ENCODE assay signal across 27 mouse cellular contexts in genomic region chr3:68592575-68592974, GRCm38 (mm10).
DNase-seq lines count a peak whose midpoint lies in the region; ATAC-seq and TF ChIP-seq lines count a peak whose summit lies in the region.
"Had no signal": no experiment of that assay in that cellular context is flagged by ENCODE, and none has a peak within 500 bp of the region (broad histone marks: within the 10 kb centered on the region; RNA-seq: fewer than 3 reads in every experiment).

No protein-coding gene starts in this region.

- H3K4me2 ChIP-seq in kidney, embryonic 16.5 days (replicated peaks; ENCODE audit: low read depth, low read length): no peak overlapping the region
- H3K4me2 ChIP-seq in lung, embryonic 15.5 days: no peak overlapping the region
- H3K4me2 ChIP-seq in intestine, postnatal 0 days (replicated peaks; ENCODE audit: low read depth): no peak overlapping the region; the same call in 1 of the 2 replicates
- H3K4me2 ChIP-seq: forebrain, embryonic 13.5 days; heart, embryonic 15.5 days; limb, embryonic 12.5 days; midbrain, embryonic 13.5 days had no signal

- peaks cover 57% of the 10 kb centered on the region for H3K4me1 ChIP-seq in heart, embryonic 10.5 days
- peaks cover 39% of the 10 kb centered on the region for H3K4me1 ChIP-seq in kidney, embryonic 16.5 days (ENCODE audit: insufficient read depth, low read length)
- peaks cover 47% of the 10 kb centered on the region for H3K4me1 ChIP-seq in lung, embryonic 15.5 days
- H3K4me1 ChIP-seq in intestine, postnatal 0 days (replicated peaks; ENCODE audit: control insufficient read depth, insufficient read depth, low read length): peaks cover 3% of the 10 kb centered on the region; the same call in 1 of the 2 replicates

- no peak overlapping the region for H3K9ac ChIP-seq in kidney, embryonic 16.5 days (replicated peaks; ENCODE audit: low read length)
- no peak overlapping the region for H3K9ac ChIP-seq in lung, embryonic 15.5 days
- no peak overlapping the region for H3K9ac ChIP-seq in intestine, postnatal 0 days (ENCODE audit: low read depth, low read length)
- H3K9ac ChIP-seq: forebrain, embryonic 13.5 days; heart, embryonic 15.5 days; limb, embryonic 12.5 days; liver, embryonic 14.5 days; midbrain, embryonic 13.5 days; stomach, embryonic 15.5 days had no signal

- H3K27me3 ChIP-seq in heart, embryonic 10.5 days (ENCODE audit: insufficient read depth, poor library complexity, severe bottlenecking): no peaks in the 10 kb centered on the region
- no peaks in the 10 kb centered on the region for H3K27me3 ChIP-seq in kidney, embryonic 16.5 days (ENCODE audit: insufficient read depth, low read length)
- H3K27me3 ChIP-seq in lung, embryonic 15.5 days: no peaks in the 10 kb centered on the region
- H3K27me3 ChIP-seq in intestine, postnatal 0 days (replicated peaks; ENCODE audit: control insufficient read depth, insufficient read depth, low read length): no peaks in the 10 kb centered on the region
- H3K27me3 ChIP-seq: CH12.LX; forebrain, embryonic 13.5 days; heart, embryonic 15.5 days; limb, embryonic 12.5 days; midbrain, embryonic 13.5 days; Patski; stomach, embryonic 15.5 days had no signal

- no peak for TF ChIP-seq CTCF in intestine, postnatal 0 days (IDR thresholded peaks at IDR 0.05; ENCODE audit: low read depth)

- H3K4me3 ChIP-seq in heart, embryonic 10.5 days: no peak overlapping the region
- H3K4me3 ChIP-seq in kidney, embryonic 16.5 days (ENCODE audit: low read length): no peak overlapping the region
- H3K4me3 ChIP-seq in lung, embryonic 15.5 days: no peak overlapping the region
- no peak overlapping the region for H3K4me3 ChIP-seq in intestine, postnatal 0 days (ENCODE audit: low read depth, low read length)
- H3K4me3 ChIP-seq: forebrain, embryonic 13.5 days; heart, embryonic 15.5 days; limb, embryonic 12.5 days; megakaryocyte, embryonic 14.5 days; midbrain, embryonic 13.5 days; stomach, embryonic 15.5 days had no signal

- H3K36me3 ChIP-seq in heart, embryonic 10.5 days: peaks cover 6% of the 10 kb centered on the region; the same call in 1 of the 2 replicates
- 0 out of 2 replicates have a peak, but pooled peaks cover 3% of the 10 kb centered on the region for H3K36me3 ChIP-seq in kidney, embryonic 16.5 days (ENCODE audit: insufficient read depth, low read length)
- no peaks in the 10 kb centered on the region for H3K36me3 ChIP-seq in lung, embryonic 15.5 days
- no peaks in the 10 kb centered on the region for H3K36me3 ChIP-seq in intestine, postnatal 0 days (ENCODE audit: control insufficient read depth, insufficient read depth)
- H3K36me3 ChIP-seq: G1E; heart, embryonic 15.5 days; limb, embryonic 12.5 days; stomach, embryonic 15.5 days had no signal

- no peak overlapping the region for H3K27ac ChIP-seq in heart, embryonic 10.5 days
- 0 out of 2 replicates have a peak overlapping the region, but pooled peaks have one; percentile 15 for H3K27ac ChIP-seq in kidney, embryonic 16.5 days (ENCODE audit: low read length)
- H3K27ac ChIP-seq in lung, embryonic 15.5 days: peak overlapping the region; percentile 56
- H3K27ac ChIP-seq in intestine, postnatal 0 days (ENCODE audit: low read depth, low read length): peak overlapping the region; percentile 46
- H3K27ac ChIP-seq: forebrain, embryonic 13.5 days; heart, embryonic 15.5 days; limb, embryonic 12.5 days; liver, embryonic 14.5 days had no signal

- ATAC-seq in kidney, embryonic 16.5 days (ENCODE audit: low FRiP score, low TSS enrichment): no peak
- ATAC-seq in lung, embryonic 15.5 days (ENCODE audit: borderline replicate concordance, extremely low read depth, low FRiP score, low TSS enrichment): no peak
- ATAC-seq in intestine, postnatal 0 days: no peak
- ATAC-seq: forebrain, embryonic 13.5 days; midbrain, embryonic 13.5 days; Patski had no signal

- WGBS in heart, embryonic 10.5 days: 85% methylated on average over 10 of the region's 10 CpGs
- WGBS in kidney, embryonic 16.5 days: 51% methylated on average over 10 of the region's 10 CpGs
- 62% methylated on average over 10 of the region's 10 CpGs for WGBS in lung, embryonic 15.5 days
- 65% methylated on average over 10 of the region's 10 CpGs for WGBS in intestine, postnatal 0 days

- DNase-seq in heart, adult 11 months: peak; percentile 34
- DNase-seq in heart, embryonic 10.5 days (ENCODE audit: low spot score): no peak
- DNase-seq in kidney, adult 18-20 months: no peak
- no peak for DNase-seq in lung, postnatal 25 days (ENCODE audit: low spot score)
- DNase-seq: adrenal gland, adult 2 months; B cell, adult 2 months; cerebellum, adult 11 months; cerebellum, adult 9-11 months; gastrocnemius, postnatal 14 days; heart, adult 18-20 months; heart, postnatal 36 days; kidney, postnatal 10 days; lung, postnatal 36 days; thymus, postnatal 25 days had no signal

- no peaks in the 10 kb centered on the region for H3K9me3 ChIP-seq in heart, embryonic 10.5 days
- H3K9me3 ChIP-seq in kidney, embryonic 16.5 days (ENCODE audit: low read length): no peaks in the 10 kb centered on the region
- H3K9me3 ChIP-seq in lung, embryonic 15.5 days: no peaks in the 10 kb centered on the region
- no peaks in the 10 kb centered on the region for H3K9me3 ChIP-seq in intestine, postnatal 0 days (ENCODE audit: control insufficient read depth)
- H3K9me3 ChIP-seq: forebrain, embryonic 13.5 days; heart, embryonic 15.5 days; limb, embryonic 12.5 days; megakaryocyte, embryonic 14.5 days; midbrain, embryonic 13.5 days; stomach, embryonic 15.5 days had no signal
